Mouse (Mus musculus) heart, adult 2 months (tissue): ENCODE measurements at regions not wholly inside any gene's neighbourhood (a gene's known extent, or its start where the extent isn't known, plus 50 kb on each side); places are given as distances from the start of the nearest gene placed in this dataset.

ENCODE experiments used
- DNase-seq, 2 experiments: peaks; one replicate each; pipeline ENCODE4 v3.0.0; 2021
- H3K27ac ChIP-seq: fragments of 200-600 bp; 2 replicates; pipeline ENCODE4 v1.8.1; 2022
- H3K27me3 ChIP-seq: fragments of 200-500 bp; 2 replicates; pipeline ENCODE4 v1.6.1; 2012; ENCODE audit warnings: mild to moderate bottlenecking, low read length, inconsistent platforms, mixed read lengths; ENCODE audit not compliant: control insufficient read depth, insufficient read depth
- H3K36me3 ChIP-seq: fragments of 200-500 bp; 2 replicates; pipeline ENCODE4 v1.6.1; 2012; ENCODE audit warnings: low read length, inconsistent platforms; ENCODE audit not compliant: control insufficient read depth, insufficient read depth
- H3K4me1 ChIP-seq: fragments of 200-500 bp; 2 replicates; pipeline ENCODE4 v1.6.1; 2011; ENCODE audit warnings: low read length; ENCODE audit not compliant: control insufficient read depth, insufficient read depth
- H3K4me3 ChIP-seq: fragments of 200-600 bp; 2 replicates; pipeline ENCODE4 v1.8.1; 2022
- H3K79me2 ChIP-seq: fragments of 200-500 bp; replicated peaks from 2 replicates; pipeline ENCODE4 v1.6.1; 2012; ENCODE audit warnings: mild to moderate bottlenecking, inconsistent platforms, low read length, moderate library complexity, mixed read lengths; ENCODE audit not compliant: control insufficient read depth, insufficient read depth
- H3K9ac ChIP-seq: fragments of 200-500 bp; 2 replicates; pipeline ENCODE4 v1.6.1; 2012; ENCODE audit warnings: low read depth, mild to moderate bottlenecking, control low read depth, inconsistent platforms, low read length, mixed read lengths
- CTCF ChIP-seq: fragments of 200-600 bp; IDR thresholded peaks from 2 replicates; pipeline ENCODE4 v1.8.1; 2022; ENCODE audit warnings: antibody characterized with exemption, mild to moderate bottlenecking, moderate library complexity
- EP300 ChIP-seq: fragments of 200-500 bp; IDR thresholded peaks from 2 replicates; pipeline ENCODE4 v1.6.1; 2011; ENCODE audit warnings: low read depth, low read length, control low read depth; ENCODE audit not compliant: insufficient read depth
- POLR2A ChIP-seq: fragments of 200-500 bp; IDR thresholded peaks from 2 replicates; pipeline ENCODE4 v1.6.1; 2011; ENCODE audit warnings: mild to moderate bottlenecking, low read depth, low read length, control low read depth; ENCODE audit not compliant: insufficient read depth
- WGBS: fragments of 180-500 bp; shearing (Covaris S2); methylation state at CpG from one replicate; pipeline ENCODE4 v1.1.7; 2018; 5-methylcytosine and 5-hydroxymethylcytosine counted together
- intact Hi-C: fragments of 180-260 bp; cut with DNase I; formaldehyde crosslinking; loops from one replicate; pipeline ENCODE4 v1.15.1; 2025

GRCm38 (mm10) chr17:45332321-45332720, 101.2 kb downstream of the Cdc5l start:
- no peak overlapping the region for H3K9ac ChIP-seq
- no peak overlapping the region for H3K27ac ChIP-seq
- no peaks in the 10 kb centered on the region for H3K79me2 ChIP-seq
- H3K36me3 ChIP-seq, result no peaks in the 10 kb centered on the region
- H3K27me3 ChIP-seq, result no peaks in the 10 kb centered on the region; the same call in 1 of the 2 replicates
- DNase-seq, result no peak
- TF ChIP-seq CTCF, result no peak
- no peak for TF ChIP-seq POLR2A
- no peak for TF ChIP-seq EP300
- no peaks in the 10 kb centered on the region for H3K4me1 ChIP-seq
- intact Hi-C loops, result no loop called here
- H3K4me3 ChIP-seq, result no peak overlapping the region
- WGBS, result 82% methylated on average over 12 of the region's 12 CpGs

DNA sequence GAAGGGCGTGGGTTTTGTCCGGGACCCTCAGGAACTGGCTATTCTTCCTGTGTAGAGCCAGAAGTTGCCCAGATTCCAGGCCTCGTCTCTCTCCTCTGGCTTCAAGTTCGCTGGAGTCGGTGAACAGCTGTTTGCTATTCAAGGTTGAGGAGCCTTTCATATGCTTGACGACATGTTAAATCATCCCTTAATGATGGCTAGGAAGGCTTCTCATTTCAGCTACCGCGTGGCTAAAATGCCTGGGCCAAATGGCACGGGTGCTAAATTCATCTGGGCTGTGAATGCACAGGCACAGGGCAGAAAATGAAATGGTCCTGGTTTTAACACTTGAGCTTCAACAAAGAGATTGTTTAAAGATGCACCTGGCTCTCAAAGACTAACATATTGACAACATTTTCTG, 104.3 kb downstream of the Cdc5l start:
- Histone ChIP-seq H3K79me2 (no peaks in the 10 kb centered on the region), H3K4me1 (no peaks in the 10 kb centered on the region), H3K36me3 (no peaks in the 10 kb centered on the region), H3K4me3 (no peak overlapping the region), H3K9ac (no peak overlapping the region), H3K27me3 (no peaks in the 10 kb centered on the region; the same call in 1 of the 2 replicates), H3K27ac (no peak overlapping the region)
- intact Hi-C loops, result no loop called here
- WGBS, result 78% methylated on average over 9 of the region's 9 CpGs
- no peak for DNase-seq
- no peak for TF ChIP-seq EP300
- no peak for TF ChIP-seq POLR2A
- no peak for TF ChIP-seq CTCF

- Histone ChIP-seq H3K27me3 (no peaks in the 10 kb centered on the region; the same call in 1 of the 2 replicates), H3K9ac (no peak overlapping the region), H3K27ac (no peak overlapping the region), H3K4me3 (no peak overlapping the region), H3K36me3 (no peaks in the 10 kb centered on the region), H3K4me1 (no peaks in the 10 kb centered on the region), H3K79me2 (no peaks in the 10 kb centered on the region)
- 81% methylated on average over 10 of the region's 10 CpGs for WGBS
- TF ChIP-seq CTCF (no peak), POLR2A (no peak), EP300 (no peak)
- intact Hi-C loops, result no loop called here
- DNase-seq, result no peak
These were observed 106.8 kb downstream of the Cdc5l start for GRCm38 (mm10) chr17:45326726-45327125.

GRCm38 (mm10) chr17:45326173-45326572, 107.4 kb downstream of the Cdc5l start:
- H3K79me2 ChIP-seq, result no peaks in the 10 kb centered on the region
- no peak overlapping the region for H3K4me3 ChIP-seq
- no peak overlapping the region for H3K27ac ChIP-seq
- TF ChIP-seq CTCF (no peak), POLR2A (no peak), EP300 (no peak)
- no peaks in the 10 kb centered on the region; the same call in 1 of the 2 replicates for H3K27me3 ChIP-seq
- H3K36me3 ChIP-seq, result no peaks in the 10 kb centered on the region
- no peak for DNase-seq
- WGBS, result 67% methylated on average over 7 of the region's 7 CpGs
- intact Hi-C loops, result no loop called here
- H3K4me1 ChIP-seq, result no peaks in the 10 kb centered on the region
- H3K9ac ChIP-seq, result no peak overlapping the region

DNA sequence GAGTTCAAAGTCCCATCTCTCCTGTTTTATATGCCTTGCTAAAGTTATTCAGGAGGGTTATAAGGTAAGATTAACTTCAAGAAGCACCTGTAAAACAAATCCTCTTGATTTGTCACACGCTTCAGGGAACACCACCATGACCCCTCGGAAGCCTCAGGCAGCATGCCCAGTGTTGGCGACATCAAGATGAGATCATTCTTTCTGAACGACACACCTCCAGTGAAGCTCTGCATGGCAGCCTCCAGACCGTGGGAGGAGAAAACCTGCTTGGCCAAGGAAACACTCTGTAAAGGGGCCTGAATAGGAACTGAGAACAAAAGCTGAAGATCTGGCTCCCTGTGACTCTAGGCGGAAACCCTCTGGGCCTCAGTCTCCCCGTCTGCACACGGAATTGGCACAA, 110.7 kb downstream of the Cdc5l start:
- H3K9ac ChIP-seq, result no peak overlapping the region
- no peaks in the 10 kb centered on the region for H3K4me1 ChIP-seq
- no peak overlapping the region for H3K27ac ChIP-seq
- no peaks in the 10 kb centered on the region for H3K79me2 ChIP-seq
- TF ChIP-seq POLR2A (no peak), EP300 (no peak), CTCF (no peak)
- WGBS, result 60% methylated on average over 8 of the region's 8 CpGs
- intact Hi-C loops, result no loop called here
- H3K4me3 ChIP-seq, result no peak overlapping the region
- no peaks in the 10 kb centered on the region for H3K36me3 ChIP-seq
- DNase-seq, result no peak
- H3K27me3 ChIP-seq, result no peaks in the 10 kb centered on the region; the same call in 1 of the 2 replicates

DNA sequence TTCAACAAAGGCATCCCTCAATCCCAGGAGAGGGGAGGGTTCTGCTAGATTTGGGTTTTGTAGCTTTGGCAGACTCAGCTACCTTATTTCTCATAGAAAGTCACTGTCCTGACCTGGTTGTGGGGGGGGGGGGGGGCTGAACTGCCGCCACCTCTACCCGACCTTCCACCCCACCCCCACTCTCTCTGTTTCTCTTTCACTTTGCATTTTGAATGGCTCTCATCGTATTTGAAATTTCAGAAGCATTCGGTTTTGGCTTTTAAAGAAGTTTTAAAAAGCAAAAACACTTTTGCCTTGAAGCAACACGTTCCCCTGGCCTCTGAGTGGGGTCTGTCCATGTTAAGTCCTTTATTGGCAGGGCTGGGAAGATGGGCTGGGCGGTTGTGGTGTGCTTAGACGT, 113.5 kb downstream of the Cdc5l start:
- Histone ChIP-seq H3K9ac (no peak overlapping the region), H3K27ac (no peak overlapping the region), H3K4me3 (no peak overlapping the region), H3K79me2 (no peaks in the 10 kb centered on the region), H3K36me3 (no peaks in the 10 kb centered on the region), H3K27me3 (no peaks in the 10 kb centered on the region), H3K4me1 (no peaks in the 10 kb centered on the region)
- 69% methylated on average over 7 of the region's 7 CpGs for WGBS
- intact Hi-C loops, result no loop called here
- no peak for DNase-seq
- TF ChIP-seq CTCF (no peak), POLR2A (no peak), EP300 (no peak)
